Mouse (Mus musculus): ENCODE measurements around the gene Thada. TPM values are rescaled to one million over a fixed set of nuclear protein-coding genes. Genes with fewer than 3 reads are reported as not detected.
A peak's percentile ranks its signal among the peaks of the same experiment; 100 is the strongest.
"Not testable (repeated sequence)": the region's sequence is repeated elsewhere in the genome, so short reads cannot be mapped to it uniquely, and the experiment has no call there.

The Thada gene
- polyA plus RNA-seq, 1 experiment from 2014 or later = 1.3 TPM

- no peaks in the 10 kb centered on the region for H3K9me3 ChIP-seq (ENCODE audit: control insufficient read depth)
- no peak overlapping the region for H3K9ac ChIP-seq (ENCODE audit: low read depth, low read length)
- no peak overlapping the region for H3K4me2 ChIP-seq (replicated peaks; ENCODE audit: low read depth)
- 82% methylated on average over 7 of the region's 7 CpGs for WGBS
- H3K4me3 ChIP-seq (ENCODE audit: low read depth, low read length) = no peak overlapping the region
- no peaks in the 10 kb centered on the region for H3K27me3 ChIP-seq (replicated peaks; ENCODE audit: control insufficient read depth, insufficient read depth, low read length)
- no peaks in the 10 kb centered on the region for H3K4me1 ChIP-seq (replicated peaks; ENCODE audit: control insufficient read depth, insufficient read depth, low read length)
- ATAC-seq = no peak
- H3K27ac ChIP-seq (ENCODE audit: low read depth, low read length) = no peak overlapping the region
- H3K36me3 ChIP-seq (ENCODE audit: control insufficient read depth, insufficient read depth) = no peaks in the 10 kb centered on the region
- no peak for TF ChIP-seq CTCF (IDR thresholded peaks at IDR 0.05; ENCODE audit: low read depth)
Observed at GRCm38 (mm10) chr17:84236781-84237557, 229.0 kb downstream of the Thada start.

- 88% methylated on average over 4 of the region's 4 CpGs for WGBS
- no peak for ATAC-seq
Observed at GRCm38 (mm10) chr17:84235399-84235928, 230.5 kb downstream of the Thada start.

GRCm38 (mm10) chr17:84234785-84235184 is 231.2 kb downstream of the Thada start:
- not testable (repeated sequence) for H3K27ac ChIP-seq (ENCODE audit: low read depth, low read length); H3K4me2 ChIP-seq (replicated peaks; ENCODE audit: low read depth); H3K4me1 ChIP-seq (replicated peaks; ENCODE audit: control insufficient read depth, insufficient read depth, low read length); H3K9me3 ChIP-seq (ENCODE audit: control insufficient read depth); H3K4me3 ChIP-seq (ENCODE audit: low read depth, low read length); H3K27me3 ChIP-seq (replicated peaks; ENCODE audit: control insufficient read depth, insufficient read depth, low read length); H3K9ac ChIP-seq (ENCODE audit: low read depth, low read length); H3K36me3 ChIP-seq (ENCODE audit: control insufficient read depth, insufficient read depth)
- WGBS = 80% methylated on average over 1 of the region's 4 CpGs
- peak; percentile 75 for ATAC-seq

More at GRCm38 (mm10) chr17:84235399-84235928, 230.5 kb downstream of the Thada start:
- H3K27me3 ChIP-seq (replicated peaks; ENCODE audit: control insufficient read depth, insufficient read depth, low read length) = no peaks in the 10 kb centered on the region
- H3K27ac ChIP-seq (ENCODE audit: low read depth, low read length) = no peak overlapping the region
- H3K9me3 ChIP-seq (ENCODE audit: control insufficient read depth) = no peaks in the 10 kb centered on the region
- no peak overlapping the region for H3K4me3 ChIP-seq (ENCODE audit: low read depth, low read length)
- no peaks in the 10 kb centered on the region for H3K36me3 ChIP-seq (ENCODE audit: control insufficient read depth, insufficient read depth)
- no peaks in the 10 kb centered on the region for H3K4me1 ChIP-seq (replicated peaks; ENCODE audit: control insufficient read depth, insufficient read depth, low read length)
- H3K9ac ChIP-seq (ENCODE audit: low read depth, low read length) = no peak overlapping the region
- no peak for TF ChIP-seq CTCF (IDR thresholded peaks at IDR 0.05; ENCODE audit: low read depth)
- no peak overlapping the region for H3K4me2 ChIP-seq (replicated peaks; ENCODE audit: low read depth)

- 95% methylated on average over 2 of the region's 2 CpGs for WGBS
- Histone ChIP-seq H3K27ac (ENCODE audit: low read depth, low read length) (no peak overlapping the region), H3K4me2 (replicated peaks; ENCODE audit: low read depth) (no peak overlapping the region), H3K4me3 (ENCODE audit: low read depth, low read length) (no peak overlapping the region), H3K9me3 (ENCODE audit: control insufficient read depth) (no peaks in the 10 kb centered on the region), H3K9ac (ENCODE audit: low read depth, low read length) (no peak overlapping the region), H3K4me1 (replicated peaks; ENCODE audit: control insufficient read depth, insufficient read depth, low read length) (no peaks in the 10 kb centered on the region), H3K27me3 (replicated peaks; ENCODE audit: control insufficient read depth, insufficient read depth, low read length) (no peaks in the 10 kb centered on the region), H3K36me3 (ENCODE audit: control insufficient read depth, insufficient read depth) (no peaks in the 10 kb centered on the region)
- no peak for TF ChIP-seq CTCF (IDR thresholded peaks at IDR 0.05; ENCODE audit: low read depth)
- no peak for ATAC-seq
Observed at GRCm38 (mm10) chr17:84233758-84234157, 232.2 kb downstream of the Thada start.

DNA sequence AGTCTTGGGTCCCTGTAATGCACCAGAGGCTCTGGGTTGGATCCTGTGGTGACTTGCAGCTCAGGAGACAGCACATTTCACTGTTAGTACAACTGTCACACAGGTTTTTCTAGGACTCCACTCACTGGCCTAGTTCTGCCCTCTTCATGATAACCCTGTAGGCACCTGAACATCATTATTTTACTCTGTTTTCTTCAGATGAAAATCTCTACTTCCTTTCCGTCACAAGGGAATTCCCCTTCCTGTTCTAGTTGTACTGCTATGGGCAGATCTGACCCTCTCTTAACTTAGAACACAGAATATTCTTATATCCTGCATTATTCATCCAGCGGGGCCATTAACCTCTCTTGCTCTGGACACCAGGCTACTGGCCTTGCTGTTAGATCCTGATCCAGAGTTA is 234.6 kb downstream of the Thada start:
- no peak for ATAC-seq
- no peaks in the 10 kb centered on the region for H3K36me3 ChIP-seq (ENCODE audit: control insufficient read depth, insufficient read depth)
- H3K4me1 ChIP-seq (replicated peaks; ENCODE audit: control insufficient read depth, insufficient read depth, low read length) = no peaks in the 10 kb centered on the region
- no peak for TF ChIP-seq CTCF (IDR thresholded peaks at IDR 0.05; ENCODE audit: low read depth)
- no peaks in the 10 kb centered on the region for H3K9me3 ChIP-seq (ENCODE audit: control insufficient read depth)
- H3K9ac ChIP-seq (ENCODE audit: low read depth, low read length) = no peak overlapping the region
- H3K4me2 ChIP-seq (replicated peaks; ENCODE audit: low read depth) = no peak overlapping the region
- no peak overlapping the region for H3K27ac ChIP-seq (ENCODE audit: low read depth, low read length)
- no peak overlapping the region for H3K4me3 ChIP-seq (ENCODE audit: low read depth, low read length)
- no peaks in the 10 kb centered on the region for H3K27me3 ChIP-seq (replicated peaks; ENCODE audit: control insufficient read depth, insufficient read depth, low read length)
- WGBS = 82% methylated on average over 2 of the region's 2 CpGs

DNA sequence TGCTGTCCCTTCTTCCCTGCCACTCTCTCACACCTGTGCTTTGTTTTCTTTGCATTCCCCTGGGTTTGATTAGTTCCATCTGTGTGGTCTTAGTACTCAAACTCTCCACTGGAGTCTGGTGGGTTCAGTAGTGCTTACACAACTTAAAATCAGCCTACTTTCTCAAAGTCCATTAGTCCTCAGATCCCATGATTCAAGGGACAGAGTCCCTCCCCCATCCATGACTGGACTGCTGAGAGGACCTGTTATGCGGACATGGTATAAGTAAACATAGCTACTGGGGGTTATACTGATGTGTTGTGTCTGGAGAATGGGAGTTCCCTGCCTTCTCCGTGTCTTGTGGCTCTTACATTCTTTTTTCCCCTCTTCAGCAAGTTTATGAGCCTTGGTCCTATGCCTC is 237.8 kb downstream of the Thada start:
- Histone ChIP-seq H3K27ac (ENCODE audit: low read depth, low read length) (no peak overlapping the region), H3K4me2 (replicated peaks; ENCODE audit: low read depth) (no peak overlapping the region), H3K9ac (ENCODE audit: low read depth, low read length) (no peak overlapping the region), H3K4me3 (ENCODE audit: low read depth, low read length) (no peak overlapping the region), H3K36me3 (ENCODE audit: control insufficient read depth, insufficient read depth) (peaks cover 12% of the 10 kb centered on the region; the same call in 1 of the 2 replicates), H3K27me3 (replicated peaks; ENCODE audit: control insufficient read depth, insufficient read depth, low read length) (no peaks in the 10 kb centered on the region), H3K4me1 (replicated peaks; ENCODE audit: control insufficient read depth, insufficient read depth, low read length) (no peaks in the 10 kb centered on the region), H3K9me3 (ENCODE audit: control insufficient read depth) (no peaks in the 10 kb centered on the region)
- no peak for TF ChIP-seq CTCF (IDR thresholded peaks at IDR 0.05; ENCODE audit: low read depth)
- WGBS = 54% methylated on average over 2 of the region's 2 CpGs
- ATAC-seq = peak; percentile 37; the same call in 1 of the 2 replicates
